Mouse (Mus musculus) small intestine, adult 2 months (tissue): ENCODE measurements at regions not wholly inside any gene's neighbourhood (a gene's known extent, or its start where the extent isn't known, plus 50 kb on each side); places are given as distances from the start of the nearest gene placed in this dataset.

Experiments
- H3K27ac ChIP-seq: fragments of 200-500 bp; 2 replicates; pipeline ENCODE4 v1.5.1; 2012; ENCODE audit warnings: low read depth, low read length, control low read depth, inconsistent platforms; ENCODE audit not compliant: insufficient read depth
- H3K27me3 ChIP-seq: fragments of 200-500 bp; 2 replicates; pipeline ENCODE4 v1.6.1; 2012; ENCODE audit warnings: mild to moderate bottlenecking, moderate library complexity, low read length, inconsistent platforms; ENCODE audit not compliant: control insufficient read depth, insufficient read depth
- H3K36me3 ChIP-seq: fragments of 200-500 bp; 2 replicates; pipeline ENCODE4 v1.6.1; 2012; ENCODE audit warnings: mild to moderate bottlenecking, low read length, control low read depth, inconsistent platforms; ENCODE audit not compliant: control insufficient read depth, insufficient read depth
- H3K4me1 ChIP-seq: fragments of 200-500 bp; 2 replicates; pipeline ENCODE4 v1.6.1; 2012; ENCODE audit warnings: low read length, inconsistent platforms, mixed read lengths; ENCODE audit not compliant: control insufficient read depth, insufficient read depth, insufficient read length
- H3K4me3 ChIP-seq: fragments of 200-500 bp; 2 replicates; pipeline ENCODE4 v1.5.1; 2012; ENCODE audit warnings: low read depth, mild to moderate bottlenecking, control low read depth, inconsistent platforms, low read length, moderate library complexity
- CTCF ChIP-seq: fragments of 200-500 bp; IDR thresholded peaks from 2 replicates; pipeline ENCODE4 v1.5.1; 2012; ENCODE audit warnings: low read depth, mild to moderate bottlenecking, control low read depth, inconsistent platforms, low read length, moderate library complexity, mixed read lengths; ENCODE audit not compliant: insufficient replicate concordance, insufficient read length; ENCODE audit errors: extremely low read depth
- POLR2A ChIP-seq: fragments of 200-500 bp; IDR thresholded peaks from 2 replicates; pipeline ENCODE4 v1.6.1; 2012; ENCODE audit warnings: low read depth, mild to moderate bottlenecking, control low read depth, inconsistent platforms, low read length, moderate library complexity
- WGBS: fragments of 180-500 bp; shearing (Covaris S2); methylation state at CpG from one replicate; pipeline ENCODE4 v1.1.7; 2018; 5-methylcytosine and 5-hydroxymethylcytosine counted together

- Histone ChIP-seq H3K4me1 (no peaks in the 10 kb centered on the region), H3K4me3 (no peak overlapping the region), H3K27ac (no peak overlapping the region), H3K36me3 (no peaks in the 10 kb centered on the region), H3K27me3 (no peaks in the 10 kb centered on the region)
- TF ChIP-seq CTCF (no peak), POLR2A (no peak)
- 76% methylated on average over 9 of the region's 9 CpGs for WGBS
Observed at GRCm38 (mm10) chr15:6245950-6246894, 53.4 kb upstream of the Dab2 start.

GRCm38 (mm10) chr15:6248470-6248869 is 51.1 kb upstream of the Dab2 start:
- WGBS, result 33% methylated on average over 4 of the region's 4 CpGs
- TF ChIP-seq POLR2A (no peak), CTCF (no peak)
- H3K4me3 ChIP-seq, result no peak overlapping the region

More at GRCm38 (mm10) chr15:6248470-6248869, 51.1 kb upstream of the Dab2 start:
- Histone ChIP-seq H3K4me1 (no peaks in the 10 kb centered on the region), H3K27me3 (no peaks in the 10 kb centered on the region), H3K36me3 (no peaks in the 10 kb centered on the region), H3K27ac (no peak overlapping the region)
